Mouse (Mus musculus) bone marrow macrophage, adult 2 months (primary cell): ENCODE measurements around the gene Zfp607a.

ENCODE experiments used
- CTCF ChIP-seq: IDR thresholded peaks from 2 replicates; pipeline ENCODE4 v1.5.1; 2012; ENCODE audit warnings: low read depth, mild to moderate bottlenecking, low read length, moderate library complexity
- POLR2A ChIP-seq: IDR thresholded peaks from 2 replicates; pipeline ENCODE4 v1.6.1; 2012; ENCODE audit warnings: mild to moderate bottlenecking, low read depth, low read length, borderline replicate concordance

GRCm38 (mm10) chr7:27881721-27882120 is 24.4 kb downstream of the Zfp607a start:
- TF ChIP-seq CTCF (no peak), POLR2A (no peak)
